Mouse (Mus musculus): ENCODE measurements around the gene Tex29. TPM values are rescaled to one million over a fixed set of nuclear protein-coding genes. Genes with fewer than 3 reads are reported as not detected.

Gene Tex29
- total RNA-seq (2021), result not detected

DNA sequence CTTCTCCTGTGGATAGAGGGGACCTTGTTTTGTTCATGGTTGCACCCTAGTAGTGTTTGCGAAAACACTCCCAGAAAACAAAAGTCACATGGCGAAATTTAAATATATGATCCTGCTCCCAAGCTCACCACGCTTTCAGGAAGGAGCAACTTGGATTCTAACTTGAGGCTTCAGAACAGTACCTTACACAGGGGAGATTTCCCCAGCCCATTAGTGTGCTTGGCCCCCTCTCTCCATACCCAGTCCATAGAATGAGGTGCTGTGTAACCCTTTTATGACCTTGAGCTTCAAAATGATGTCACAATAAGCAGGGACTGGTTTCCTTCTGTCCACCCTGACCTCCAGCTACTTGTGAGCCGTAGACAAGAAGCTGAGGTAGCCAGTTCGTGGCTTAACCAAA is at the start of gene Tex29:
Gene Tex29 (plus strand): TSS at position 301 of the 400 bp plus-strand sequence.
- DNase-seq (ENCODE audit: low spot score in 2 of 2), result no peak
- intact Hi-C loops (cut with DNase I), result no loop called here

DNA sequence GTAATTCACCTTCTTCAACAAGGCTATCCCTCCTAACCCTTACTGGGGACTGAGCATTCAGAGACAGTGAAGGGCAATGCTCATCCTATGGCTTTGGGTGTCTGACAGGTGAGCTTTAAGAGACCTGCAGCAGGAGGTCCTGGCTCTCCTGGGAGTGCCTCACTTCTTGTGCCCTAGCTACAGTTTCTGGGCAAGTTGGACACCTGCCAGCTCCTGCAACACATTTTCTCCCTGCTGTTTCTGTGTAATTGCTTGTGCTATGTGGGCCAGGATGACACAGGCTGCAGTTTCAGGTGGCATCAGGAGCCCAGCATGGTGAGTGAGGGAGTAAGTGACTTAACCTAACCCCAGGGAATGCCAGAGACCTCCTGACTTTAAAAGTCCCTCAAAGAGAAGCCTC is 45.3 kb upstream of the Tex29 start:
- intact Hi-C loops (cut with DNase I), result no loop called here
- DNase-seq (ENCODE audit: low spot score in 2 of 2), result no peak

- no peak for DNase-seq (ENCODE audit: low spot score in 2 of 2)
- intact Hi-C loops (cut with DNase I), result no loop called here
Measured at GRCm38 (mm10) chr8:11797128-11797527, 43.1 kb upstream of the Tex29 start.

DNA sequence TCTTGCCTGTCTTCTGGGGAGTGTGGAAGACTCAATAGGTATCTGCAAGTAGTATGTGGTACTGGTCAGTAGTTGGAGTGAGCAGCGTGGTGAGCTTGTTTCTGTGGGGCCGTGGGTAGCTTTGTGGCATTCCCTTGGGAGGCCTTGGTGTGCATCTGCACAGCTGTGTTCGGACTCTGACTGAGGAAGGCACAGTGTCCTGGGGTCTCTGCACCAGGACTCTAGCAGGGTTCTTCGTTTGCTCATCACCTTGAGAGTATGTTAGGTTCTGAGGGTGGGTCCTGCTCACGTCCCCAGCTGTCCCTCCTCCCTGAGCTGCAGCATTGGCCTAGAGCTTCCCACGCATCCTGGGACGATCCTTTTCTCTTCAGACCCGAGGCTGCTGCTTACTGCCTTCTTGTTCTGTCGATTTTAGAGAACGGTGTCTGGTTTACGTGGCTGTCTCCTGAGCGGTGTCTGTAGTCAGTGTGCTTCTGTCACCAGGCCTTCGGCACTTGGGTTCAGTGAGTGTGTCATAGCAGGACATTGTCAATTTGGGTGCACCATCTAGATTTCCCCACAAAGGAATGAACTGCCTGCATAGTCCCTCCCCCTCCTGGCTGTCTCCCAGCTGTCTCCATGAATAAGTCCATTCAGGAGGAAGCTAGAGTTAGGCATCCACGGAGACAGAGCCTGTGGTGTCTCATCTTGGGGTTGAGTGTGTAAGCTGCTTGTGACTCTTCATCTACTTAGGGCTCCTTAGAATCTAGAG is 42.4 kb upstream of the Tex29 start:
- intact Hi-C loops (cut with DNase I), result no loop called here
- peak in 1 of 2 experiments; percentile 47 for DNase-seq (ENCODE audit: low spot score in 2 of 2)

DNA sequence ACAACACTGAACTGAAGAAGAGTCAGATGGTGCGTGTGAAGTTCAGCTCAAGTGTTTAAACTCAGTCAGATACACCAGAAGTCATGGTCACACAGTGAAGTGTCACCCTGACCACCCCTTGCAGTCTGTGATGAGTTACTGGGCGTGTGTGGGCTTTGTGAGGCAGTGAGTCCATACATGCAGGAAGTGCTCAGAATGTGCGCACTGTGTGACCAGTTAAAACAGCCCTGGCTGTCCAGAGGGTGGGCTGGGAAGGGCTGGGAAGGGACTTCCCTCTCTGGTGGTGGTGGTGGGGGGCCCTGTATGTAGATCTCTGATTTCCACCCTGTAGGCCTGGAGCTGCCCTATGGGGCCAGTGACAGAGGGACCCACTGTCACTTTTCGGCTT is 41.8 kb upstream of the Tex29 start:
- DNase-seq (ENCODE audit: low spot score in 2 of 2), result no peak
- intact Hi-C loops (cut with DNase I), result no loop called here

DNA sequence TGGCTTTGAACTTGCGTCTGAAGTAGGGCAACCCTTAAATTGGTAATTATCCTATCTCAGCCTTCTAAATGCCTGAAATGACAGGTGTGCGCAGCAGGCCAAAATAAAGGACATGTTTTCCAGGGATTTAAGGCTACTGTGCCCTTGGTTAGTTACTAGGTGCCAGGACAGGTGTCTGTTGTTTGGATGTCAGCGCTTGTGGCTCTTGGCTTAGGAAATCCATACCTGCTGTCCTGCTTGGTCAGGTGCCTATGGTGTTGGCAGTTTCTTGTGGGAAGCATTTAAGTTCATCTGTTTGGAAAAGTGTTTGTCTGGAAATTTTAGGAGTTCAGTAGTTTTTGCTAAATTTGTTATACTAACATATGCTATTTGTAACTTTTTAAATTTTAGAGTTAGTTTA is 41.2 kb upstream of the Tex29 start:
- intact Hi-C loops (cut with DNase I), result no loop called here
- no peak for DNase-seq (ENCODE audit: low spot score in 2 of 2)

DNA sequence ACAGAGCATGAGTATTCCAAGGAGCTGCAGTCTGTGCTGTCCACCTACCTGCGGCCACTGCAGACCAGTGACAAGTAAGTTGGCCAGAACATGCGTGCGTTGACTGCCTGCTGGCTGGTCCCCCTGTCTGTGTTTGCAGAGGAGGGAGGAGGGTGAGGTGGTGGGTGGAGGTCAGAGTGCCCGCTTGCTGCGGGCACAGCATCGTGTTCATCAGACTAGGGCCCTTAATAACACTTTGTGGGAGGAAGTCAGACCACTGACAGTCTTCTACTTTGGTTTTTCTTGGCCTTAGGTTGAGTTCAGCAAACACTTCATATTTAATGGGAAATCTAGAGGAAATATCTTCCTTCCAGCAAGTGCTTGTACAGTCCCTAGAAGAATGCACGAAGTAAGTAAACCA is 39.8 kb upstream of the Tex29 start:
- intact Hi-C loops (cut with DNase I), result no loop called here
- DNase-seq (ENCODE audit: low spot score in 2 of 2), result no peak

DNA sequence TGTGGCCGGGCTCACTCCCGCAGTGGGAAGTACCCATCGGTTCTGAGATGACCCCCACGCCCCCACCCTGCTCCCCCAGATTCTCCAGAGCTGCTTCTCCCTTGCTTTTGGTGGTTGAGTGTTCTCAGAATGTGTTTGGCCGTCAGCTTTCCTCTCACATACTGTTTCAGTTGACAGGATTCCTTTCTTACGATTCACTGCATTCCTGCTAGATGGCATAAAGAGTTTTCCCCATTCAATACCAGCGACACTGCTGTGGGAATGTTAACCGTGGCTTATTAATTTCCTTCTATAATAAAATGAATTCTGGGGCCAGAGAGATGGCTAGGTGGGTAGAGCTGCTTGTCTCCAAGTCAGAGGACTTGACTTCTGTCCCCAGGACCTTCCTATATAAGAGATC is 38.7 kb upstream of the Tex29 start:
- intact Hi-C loops (cut with DNase I), result no loop called here
- no peak for DNase-seq (ENCODE audit: low spot score in 2 of 2)

DNA sequence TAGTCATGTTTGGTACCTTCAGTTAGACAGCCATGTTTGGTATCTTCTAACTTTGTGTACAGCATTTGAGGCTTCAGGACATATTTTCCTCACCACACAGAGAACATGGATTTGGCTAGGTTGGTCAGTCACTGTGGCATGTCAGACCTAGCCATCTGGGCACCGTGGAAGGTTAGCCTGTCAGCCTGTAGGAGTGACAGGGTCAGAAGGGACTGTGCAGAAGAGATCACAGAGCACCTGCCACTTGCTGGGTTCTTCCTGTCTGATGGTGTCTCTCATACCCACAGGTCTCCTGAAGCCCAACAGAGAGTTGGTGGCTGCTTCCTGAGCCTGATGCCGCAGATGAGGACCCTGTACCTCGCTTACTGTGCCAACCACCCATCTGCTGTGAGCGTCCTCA is 35.4 kb upstream of the Tex29 start:
- intact Hi-C loops (cut with DNase I), result no loop called here

GRCm38 (mm10) chr8:11806252-11806651 is 34.0 kb upstream of the Tex29 start:
- intact Hi-C loops (cut with DNase I), result no loop called here
- no peak for DNase-seq (ENCODE audit: low spot score in 2 of 2)

More for the DNA sequence above, 35.4 kb upstream of the Tex29 start:
- no peak for DNase-seq (ENCODE audit: low spot score in 2 of 2)

DNA sequence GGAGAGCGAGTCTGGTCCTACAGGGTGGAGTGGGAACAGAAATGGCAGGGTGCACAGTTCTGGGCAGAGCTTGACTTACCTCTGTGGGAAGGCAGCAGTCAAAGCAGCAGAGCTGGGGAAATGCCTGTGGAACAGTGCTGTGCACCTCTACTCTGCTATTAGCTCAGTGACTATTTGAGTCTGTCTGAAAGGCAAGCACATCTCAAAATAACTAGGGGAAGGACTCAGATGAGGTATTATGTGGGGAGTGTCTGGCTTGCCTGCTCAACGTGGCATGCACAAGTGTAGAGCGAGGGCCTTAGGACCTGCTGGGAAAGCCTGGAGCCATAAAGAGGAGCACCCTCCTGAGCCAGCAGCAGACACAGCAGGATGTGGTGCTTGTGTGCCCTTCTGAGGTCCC is 32.9 kb upstream of the Tex29 start:
- no peak for DNase-seq (ENCODE audit: low spot score in 2 of 2)
- intact Hi-C loops (cut with DNase I), result no loop called here

DNA sequence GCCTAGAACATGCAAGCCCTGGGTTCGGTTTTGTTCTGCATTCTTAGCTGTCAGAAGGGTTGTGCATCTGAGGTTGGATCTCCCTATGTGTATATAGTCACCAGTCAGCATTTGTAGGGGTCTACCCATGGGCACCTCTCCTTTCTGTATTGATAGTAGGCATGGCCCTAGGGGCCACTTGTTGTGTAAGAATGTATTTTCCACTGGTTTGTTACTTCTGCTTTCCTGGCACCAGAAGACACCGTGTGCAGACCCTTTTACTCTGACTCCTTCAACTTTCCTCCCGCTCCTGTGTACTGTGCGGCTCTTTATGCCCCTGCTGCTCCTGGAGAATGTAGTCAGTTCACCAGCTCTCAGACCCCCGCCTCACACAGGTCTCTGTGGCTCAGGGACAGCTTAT is 32.2 kb upstream of the Tex29 start:
- intact Hi-C loops (cut with DNase I), result no loop called here

GRCm38 (mm10) chr8:11810426-11810825 is 29.8 kb upstream of the Tex29 start:
- intact Hi-C loops (cut with DNase I), result no loop called here
- DNase-seq (ENCODE audit: low spot score in 2 of 2), result no peak

More for the DNA sequence above, 32.2 kb upstream of the Tex29 start:
- DNase-seq (ENCODE audit: low spot score in 2 of 2), result no peak

- intact Hi-C loops (cut with DNase I), result no loop called here
- DNase-seq (ENCODE audit: low spot score in 2 of 2), result no peak
Measured at GRCm38 (mm10) chr8:11813801-11814200, 26.5 kb upstream of the Tex29 start.

DNA sequence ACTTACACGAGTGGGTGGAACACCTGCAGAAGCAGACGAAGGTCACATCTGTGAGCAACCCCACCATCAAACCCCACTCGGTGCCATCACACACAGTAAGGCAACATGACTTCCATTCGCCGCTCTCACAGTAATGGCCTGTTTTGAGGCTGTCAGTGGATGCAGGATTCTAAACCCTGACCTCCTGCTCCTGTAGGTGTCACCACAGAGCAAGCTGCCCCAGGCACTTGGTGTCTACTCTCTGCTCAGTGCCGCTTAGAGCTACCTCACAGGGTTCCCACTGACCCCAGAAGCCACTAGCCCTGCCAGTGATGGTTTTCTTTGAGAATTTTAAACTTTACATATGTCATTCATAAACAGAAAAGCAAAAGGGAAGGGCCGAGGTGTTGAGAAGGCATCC is 25.1 kb upstream of the Tex29 start:
- no peak for DNase-seq (ENCODE audit: low spot score in 2 of 2)
- intact Hi-C loops (cut with DNase I), result no loop called here

GRCm38 (mm10) chr8:11820136-11820535 is 20.1 kb upstream of the Tex29 start:
- intact Hi-C loops (cut with DNase I), result no loop called here
- no peak for DNase-seq (ENCODE audit: low spot score in 2 of 2)

DNA sequence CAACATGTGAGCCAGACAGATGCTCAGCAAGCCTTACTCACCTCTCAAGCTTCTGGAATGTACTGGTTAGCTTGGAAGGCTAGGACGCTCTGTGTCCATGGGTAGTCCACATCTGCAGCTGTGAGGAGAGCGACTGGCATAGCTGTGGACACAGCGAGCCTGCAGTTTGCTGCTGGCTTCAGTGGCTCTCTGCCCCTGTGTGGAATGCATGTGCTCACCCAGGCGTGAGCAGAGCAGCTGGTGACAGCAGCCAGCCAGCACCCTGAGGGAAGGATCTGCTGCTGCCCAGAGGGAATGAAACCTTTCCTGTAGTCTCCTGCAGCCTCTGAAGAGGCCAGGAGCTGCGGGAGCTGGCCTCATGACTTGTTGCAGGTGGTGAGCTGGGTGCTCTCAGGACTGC is 19.7 kb upstream of the Tex29 start:
- intact Hi-C loops (cut with DNase I), result no loop called here
- no peak for DNase-seq (ENCODE audit: low spot score in 2 of 2)

- intact Hi-C loops (cut with DNase I), result no loop called here
- no peak for DNase-seq (ENCODE audit: low spot score in 2 of 2)
Measured at GRCm38 (mm10) chr8:11821451-11822206, 18.6 kb upstream of the Tex29 start.

GRCm38 (mm10) chr8:11822550-11823060 is 17.7 kb upstream of the Tex29 start:
- intact Hi-C loops (cut with DNase I), result no loop called here

DNA sequence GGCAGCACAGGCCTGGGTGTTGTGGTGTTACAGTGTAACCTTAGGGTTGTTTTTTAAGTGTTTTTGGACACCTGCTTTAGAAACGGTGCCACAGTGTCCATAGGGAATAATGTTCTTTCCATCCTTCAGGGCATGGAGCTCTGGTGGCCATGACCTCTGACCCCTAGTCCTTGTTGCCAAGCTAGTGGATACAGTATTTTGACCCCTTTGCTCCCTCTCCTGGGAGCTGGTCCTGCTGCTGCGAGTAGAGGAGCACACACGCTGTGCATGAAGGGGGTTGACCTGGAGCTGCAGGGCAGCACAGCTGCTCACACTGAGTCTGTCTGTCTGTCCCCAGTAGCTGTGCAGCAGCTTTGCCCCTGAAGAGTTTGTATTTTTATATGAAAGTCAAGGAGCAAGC is 14.5 kb upstream of the Tex29 start:
- intact Hi-C loops (cut with DNase I), result no loop called here
- no peak for DNase-seq (ENCODE audit: low spot score in 2 of 2)

More at GRCm38 (mm10) chr8:11822550-11823060, 17.7 kb upstream of the Tex29 start:
- DNase-seq (ENCODE audit: low spot score in 2 of 2), result no peak

GRCm38 (mm10) chr8:11827312-11827711 is 13.0 kb upstream of the Tex29 start:
- intact Hi-C loops (cut with DNase I), result no loop called here
- no peak for DNase-seq (ENCODE audit: low spot score in 2 of 2)
